Mouse (Mus musculus) neutrophil, adult 5-6 weeks (primary cell): ENCODE results near the gene 9430097D07Rik. TPM values are rescaled to one million over a fixed set of nuclear protein-coding genes. Genes with fewer than 3 reads are reported as not detected.
A peak's percentile ranks its signal among the peaks of the same experiment; 100 is the strongest.

Experiments
- ATAC-seq: fragments of 151-379, 151-347 bp; 2 replicates; pipeline ENCODE4 v1.8.0; 2017; ENCODE audit warnings: mild to moderate bottlenecking, moderate TSS enrichment; ENCODE audit not compliant: insufficient number of reproducible peaks, poor library complexity, low FRiP score, severe bottlenecking; ENCODE audit errors: extremely low read depth
- total RNA-seq: library from RNA; stranded (forward); fragments of 200-1000 nt; gene quantifications from 2 replicates; pipeline ENCODE4 v1.2.3, GENCODE M21; 2017

The 9430097D07Rik gene
- total RNA-seq: not detected in 2 replicates

DNA sequence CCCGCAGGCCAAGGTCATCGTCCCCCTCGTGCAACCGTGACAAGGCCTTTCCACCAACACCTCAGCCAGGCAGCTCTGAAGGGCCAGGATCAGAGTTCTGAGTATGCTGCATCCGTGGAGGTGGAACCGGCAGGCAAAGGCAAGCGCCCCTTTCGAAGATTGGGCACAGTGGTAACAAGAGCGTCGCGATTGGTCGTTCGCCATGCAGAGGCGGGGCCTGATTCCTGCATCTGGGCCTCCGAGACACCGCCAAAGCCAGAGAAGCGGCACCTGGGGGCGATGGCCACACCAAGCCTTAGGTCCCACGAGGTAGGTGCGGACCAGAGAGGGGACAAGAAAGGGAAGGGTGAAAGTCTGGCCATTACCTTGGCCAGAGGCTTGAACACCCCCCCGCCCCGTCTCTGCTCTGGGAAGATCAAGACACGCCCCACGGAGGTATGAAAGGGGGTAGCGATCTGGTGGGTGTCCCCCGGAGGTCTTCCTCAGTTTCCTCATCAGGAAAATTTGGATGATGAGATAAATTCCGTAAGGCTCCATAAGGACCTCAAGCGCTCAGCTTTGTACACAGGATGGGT is at the start of gene 9430097D07Rik:
9430097D07Rik (minus strand) TSS at position 99 of the 575 bp plus-strand sequence.
- no peak for ATAC-seq

DNA sequence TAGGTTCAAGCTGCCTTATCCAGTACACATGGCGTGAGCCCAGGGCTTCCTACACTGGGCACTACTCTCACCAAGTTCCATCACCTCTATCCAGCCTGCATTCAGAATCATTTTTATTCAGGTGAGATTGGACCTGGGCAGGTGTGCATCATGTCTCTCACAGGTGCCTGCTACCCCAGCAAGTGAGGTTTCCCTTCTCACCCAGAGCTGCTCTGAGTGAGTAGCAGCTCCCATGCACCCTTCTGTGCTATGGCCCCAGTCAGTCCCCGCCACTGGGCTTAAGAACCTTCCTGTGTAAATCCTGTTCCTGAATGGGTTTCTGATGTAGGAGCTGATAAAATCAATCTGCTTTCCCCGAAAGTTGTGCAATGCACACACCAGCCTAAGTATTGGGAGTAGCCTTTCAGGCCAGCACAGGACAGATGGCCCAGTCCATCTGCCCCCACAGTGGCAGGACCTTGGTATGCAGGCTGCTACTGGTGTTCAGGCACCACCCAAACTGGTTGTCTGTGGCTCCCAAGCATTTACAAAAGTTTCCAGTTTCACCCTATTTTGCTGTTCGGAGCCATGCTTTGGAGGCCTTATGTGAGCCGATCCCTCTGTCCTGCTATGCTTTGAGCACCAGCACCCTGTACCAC is 48.7 kb upstream of the 9430097D07Rik start:
- no peak for ATAC-seq

DNA sequence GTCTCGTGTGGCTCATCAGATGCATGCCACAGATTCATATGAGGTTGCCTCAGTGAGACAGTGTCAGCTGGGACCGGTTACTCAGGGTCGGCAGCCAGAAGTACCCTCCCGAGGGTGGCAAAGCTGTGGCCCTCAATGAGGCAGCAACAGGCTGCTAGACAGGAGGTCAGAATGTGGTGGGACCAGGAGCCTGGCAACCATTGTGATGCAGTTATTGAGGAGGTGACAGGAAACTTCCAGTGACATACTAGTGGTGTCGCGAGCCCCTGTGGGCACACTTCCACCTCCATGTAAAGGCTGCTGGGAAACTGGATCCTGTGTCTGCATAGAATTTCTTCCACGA is 46.0 kb upstream of the 9430097D07Rik start, which contains the start of gene Ak1:
Ak1 (plus strand) TSS at position 242 of the 343 bp plus-strand sequence.
- ATAC-seq: no peak

DNA sequence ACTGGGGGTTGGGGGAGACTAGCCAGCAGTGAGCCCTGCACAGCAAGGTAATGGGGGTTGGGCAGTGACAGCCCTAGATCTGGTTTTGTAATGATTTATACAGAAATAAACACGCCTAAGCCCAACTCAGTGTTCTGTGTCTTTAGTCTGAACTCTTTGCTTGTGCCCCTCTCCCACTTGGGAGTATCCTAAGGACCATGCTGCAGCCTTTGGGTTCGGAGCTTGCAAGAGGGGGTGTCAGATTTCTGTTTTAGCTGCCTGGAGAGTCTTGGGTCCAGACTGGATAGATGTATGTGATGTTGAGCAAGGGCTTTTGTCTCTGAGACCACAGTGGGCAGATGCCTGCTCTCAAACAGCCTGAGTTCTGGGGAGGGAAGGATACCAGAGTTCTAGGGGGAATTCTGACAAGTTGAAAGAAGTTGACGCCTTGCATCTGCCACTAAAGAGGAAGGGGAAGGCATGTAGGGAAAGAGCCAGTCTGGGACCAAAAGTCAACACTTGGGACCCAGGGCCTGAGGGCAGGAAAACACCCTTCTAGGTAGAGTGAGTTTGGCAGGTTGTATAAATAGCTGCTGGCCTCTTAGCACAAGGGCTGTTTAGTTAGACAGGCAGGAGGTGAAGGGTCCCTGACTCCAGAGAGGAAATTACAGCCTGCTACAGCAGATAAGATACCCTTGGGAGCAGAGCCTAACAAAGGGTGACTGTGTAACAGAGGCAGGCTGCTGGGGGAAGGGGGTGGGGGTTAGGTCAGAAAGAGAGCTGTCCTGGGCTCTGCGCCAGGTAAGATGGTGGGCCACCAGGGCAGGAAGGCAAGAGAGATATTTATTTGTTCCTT is 45.4 kb upstream of the 9430097D07Rik start:
- ATAC-seq: no peak

DNA sequence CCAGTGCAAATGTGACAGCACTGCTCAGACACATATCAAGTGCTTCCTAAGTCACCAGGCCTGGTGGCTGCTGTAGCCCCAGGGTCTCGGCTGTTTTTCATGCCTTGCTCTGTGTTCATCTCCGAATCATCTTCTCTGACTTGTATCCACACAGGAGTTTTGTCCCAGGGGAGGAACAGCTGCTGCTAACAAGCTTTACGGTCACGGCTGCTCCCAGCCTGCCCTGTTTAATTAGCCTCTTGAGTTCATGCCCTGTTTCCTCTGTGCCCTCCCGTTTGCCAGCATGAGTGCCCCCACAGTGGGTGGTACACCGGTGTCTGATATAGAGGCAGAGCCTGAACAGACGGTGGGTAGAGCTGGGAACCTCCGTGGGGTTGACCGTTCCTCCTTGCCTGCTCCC is 42.6 kb upstream of the 9430097D07Rik start:
- no peak for ATAC-seq

DNA sequence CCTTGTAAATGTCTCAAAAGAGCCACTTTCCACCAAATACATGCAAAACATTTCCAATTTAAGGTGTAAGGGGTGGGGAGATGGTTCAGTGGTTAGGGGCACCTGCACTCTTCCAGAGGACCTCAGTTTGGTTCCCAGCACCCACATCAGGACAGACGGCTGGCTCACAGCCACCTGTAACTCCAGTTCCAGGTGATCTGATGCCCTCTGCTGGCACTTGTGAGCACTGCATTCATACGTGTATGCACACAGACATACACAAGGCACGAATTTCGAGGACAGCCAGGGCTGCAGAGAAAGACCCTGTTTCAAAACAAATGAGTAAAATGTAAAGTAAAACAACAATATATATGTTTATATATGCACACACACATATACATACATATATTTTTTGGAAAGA is 42.1 kb upstream of the 9430097D07Rik start:
- no peak for ATAC-seq

DNA sequence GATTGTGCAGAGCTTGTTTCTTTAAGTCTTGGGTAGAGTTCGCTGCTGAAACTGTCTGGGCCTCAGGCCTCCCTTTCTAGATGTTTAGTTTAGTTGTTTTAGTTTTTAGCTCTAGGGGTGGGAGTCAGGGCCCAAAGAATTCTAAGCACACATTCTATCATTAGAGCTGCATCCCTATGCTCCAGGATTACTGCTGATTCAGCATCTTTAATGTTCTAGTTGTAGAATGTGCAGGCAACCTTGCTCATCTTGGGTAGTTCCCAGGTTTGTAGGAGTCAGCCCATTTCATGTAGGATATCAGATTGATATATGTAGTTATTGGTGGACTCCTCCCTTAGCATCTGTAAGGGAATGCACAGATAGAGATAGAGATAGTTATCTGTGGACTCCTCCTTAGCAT is 41.6 kb upstream of the 9430097D07Rik start:
- ATAC-seq: no peak

DNA sequence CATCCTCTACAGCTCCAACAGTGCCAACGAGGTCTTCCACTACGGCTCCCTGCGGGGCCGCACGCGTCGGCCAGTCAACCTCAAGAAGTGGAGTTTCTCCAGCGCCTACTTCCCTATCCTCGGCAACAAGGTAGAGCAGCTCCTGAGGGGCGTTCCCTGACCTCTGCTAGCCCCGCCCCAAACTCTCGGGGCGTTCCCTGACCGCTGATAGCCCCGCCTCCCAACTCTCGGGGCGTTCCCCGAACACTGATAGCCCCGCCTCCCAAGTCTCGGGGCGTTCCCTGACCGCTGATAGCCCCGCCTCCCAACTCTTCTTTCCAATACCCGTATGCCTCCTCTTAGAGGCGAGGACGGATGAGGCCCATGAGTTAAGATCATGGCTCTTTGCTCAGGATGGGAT is 36.8 kb upstream of the 9430097D07Rik start:
- no peak for ATAC-seq

DNA sequence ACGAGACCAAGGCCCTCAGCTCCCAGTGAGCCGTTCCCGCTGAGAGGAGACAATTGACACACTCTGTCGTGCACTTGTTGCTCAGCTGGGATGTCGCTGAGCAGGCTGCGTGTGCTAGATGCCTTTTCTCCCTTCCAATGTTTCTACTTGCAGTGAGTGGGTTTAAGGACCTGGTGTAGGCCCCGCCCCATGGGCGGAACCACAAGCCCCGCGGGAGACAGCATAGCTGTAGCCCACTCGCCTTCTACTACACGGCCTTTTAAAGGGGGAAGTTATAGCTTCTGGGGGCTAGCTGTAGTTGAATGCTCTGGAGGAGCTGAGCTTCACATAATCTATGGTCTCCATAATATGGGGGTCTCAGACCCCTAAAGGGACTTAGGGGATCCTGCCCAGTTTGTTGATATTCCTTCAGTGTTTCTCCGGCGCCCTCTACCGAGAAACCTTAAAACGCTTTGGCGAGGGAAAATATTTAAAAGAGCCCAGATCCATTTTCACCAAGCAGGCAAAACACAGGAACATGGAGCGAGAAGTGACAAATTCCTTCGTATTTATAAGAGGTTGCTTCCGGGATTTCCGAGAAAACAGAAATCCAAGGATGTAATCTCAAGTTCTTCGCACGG is 35.2 kb upstream of the 9430097D07Rik start:
- no peak for ATAC-seq

DNA sequence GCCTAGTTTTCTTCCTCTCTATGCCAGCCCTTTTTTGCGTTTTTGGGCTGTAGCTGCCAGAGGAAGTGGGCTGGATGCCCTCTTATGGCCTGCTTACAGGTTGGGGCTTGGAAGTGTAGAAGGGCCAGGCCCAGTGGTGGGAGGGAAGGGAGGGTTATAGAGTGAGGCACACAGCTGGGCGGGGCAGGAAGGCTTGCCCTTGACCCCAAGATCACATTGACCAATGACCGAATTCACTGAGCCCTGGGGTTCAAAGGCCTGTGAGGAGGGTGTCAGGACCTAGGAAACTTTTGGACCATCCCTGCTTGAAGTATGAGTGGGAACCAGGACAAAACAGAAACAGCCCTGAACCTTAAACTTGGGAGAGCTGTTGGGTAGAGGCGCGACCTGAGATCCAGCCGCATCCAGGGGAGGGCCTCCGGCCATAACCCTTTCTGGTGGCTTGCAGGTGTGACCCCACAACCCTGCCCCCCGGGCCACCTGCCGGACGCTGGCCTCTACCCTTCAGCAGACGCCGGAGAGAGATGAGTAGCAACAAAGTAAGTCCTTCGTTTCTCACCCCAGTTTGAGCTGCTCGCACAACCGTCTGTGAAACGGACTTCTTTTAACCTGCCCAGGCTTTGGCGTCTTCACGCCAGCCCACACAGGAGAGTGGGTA is 33.4 kb upstream of the 9430097D07Rik start:
- ATAC-seq: no peak

DNA sequence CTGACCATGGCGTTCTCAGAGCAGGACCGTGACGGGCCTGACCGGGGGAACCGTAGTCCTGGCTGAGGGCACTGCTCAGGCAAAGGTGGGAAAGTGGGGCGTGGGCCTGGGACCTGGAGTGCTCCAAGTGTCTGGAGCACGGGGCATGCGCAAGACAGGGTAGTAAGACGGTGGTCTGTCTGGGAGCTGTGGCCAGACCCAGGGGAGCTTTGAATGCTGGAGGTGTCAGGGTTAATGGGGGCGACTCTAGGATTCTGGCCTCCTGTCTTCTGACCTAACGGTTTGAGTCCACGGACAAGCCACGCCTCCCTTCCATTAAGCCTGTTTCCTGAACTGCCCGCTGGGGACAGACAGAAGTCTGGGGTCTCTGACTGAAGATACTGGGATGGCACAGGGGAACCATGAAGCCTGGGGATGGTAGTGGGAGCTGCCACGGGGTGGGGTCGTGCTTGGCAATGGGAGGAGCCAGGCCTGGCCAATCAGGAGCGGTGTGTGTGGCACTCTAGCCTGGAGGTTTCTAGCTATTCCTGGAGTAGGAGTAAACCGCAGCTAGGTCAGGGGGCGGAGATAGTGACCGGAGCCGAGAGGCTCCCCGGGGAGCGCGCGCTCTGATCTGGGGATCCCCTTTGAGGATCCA is 32.8 kb upstream of the 9430097D07Rik start:
- ATAC-seq: peak; percentile 20; the same call in 1 of the 2 replicates

DNA sequence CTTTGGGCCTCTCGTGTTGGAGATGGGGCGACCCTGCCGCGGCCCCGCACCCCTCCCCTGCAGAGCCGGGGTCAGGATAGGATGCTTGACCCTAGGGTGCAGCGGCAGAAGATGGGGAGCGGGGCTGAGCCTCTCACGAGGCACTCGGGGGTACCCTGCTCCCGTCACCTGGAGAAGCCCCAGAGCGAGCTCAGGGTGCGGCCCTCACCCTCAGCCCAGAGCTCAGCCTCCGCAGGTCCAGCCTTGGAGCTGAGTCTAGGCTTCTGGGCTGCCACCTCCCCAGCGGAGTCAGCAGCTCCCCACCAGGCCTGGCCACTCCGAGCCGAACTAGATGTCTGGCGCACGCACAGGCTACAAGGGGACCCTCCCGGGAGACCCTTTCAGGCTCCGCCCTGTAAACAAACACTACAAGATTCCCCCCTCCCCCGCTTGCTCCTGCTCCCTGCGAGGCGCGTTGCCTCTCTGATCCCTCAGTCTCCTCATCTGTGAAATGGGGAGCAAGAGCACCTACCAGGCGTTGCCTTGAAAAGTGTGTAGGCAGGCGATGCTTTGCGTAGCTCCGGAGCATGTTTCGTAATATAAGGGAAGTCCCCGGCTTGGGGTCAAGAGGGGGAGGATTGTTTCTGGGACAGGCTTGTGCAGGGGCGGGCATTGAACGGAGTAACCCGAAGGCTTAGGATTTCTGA is 31.9 kb upstream of the 9430097D07Rik start:
- ATAC-seq: peak; percentile 23; the same call in 1 of the 2 replicates

DNA sequence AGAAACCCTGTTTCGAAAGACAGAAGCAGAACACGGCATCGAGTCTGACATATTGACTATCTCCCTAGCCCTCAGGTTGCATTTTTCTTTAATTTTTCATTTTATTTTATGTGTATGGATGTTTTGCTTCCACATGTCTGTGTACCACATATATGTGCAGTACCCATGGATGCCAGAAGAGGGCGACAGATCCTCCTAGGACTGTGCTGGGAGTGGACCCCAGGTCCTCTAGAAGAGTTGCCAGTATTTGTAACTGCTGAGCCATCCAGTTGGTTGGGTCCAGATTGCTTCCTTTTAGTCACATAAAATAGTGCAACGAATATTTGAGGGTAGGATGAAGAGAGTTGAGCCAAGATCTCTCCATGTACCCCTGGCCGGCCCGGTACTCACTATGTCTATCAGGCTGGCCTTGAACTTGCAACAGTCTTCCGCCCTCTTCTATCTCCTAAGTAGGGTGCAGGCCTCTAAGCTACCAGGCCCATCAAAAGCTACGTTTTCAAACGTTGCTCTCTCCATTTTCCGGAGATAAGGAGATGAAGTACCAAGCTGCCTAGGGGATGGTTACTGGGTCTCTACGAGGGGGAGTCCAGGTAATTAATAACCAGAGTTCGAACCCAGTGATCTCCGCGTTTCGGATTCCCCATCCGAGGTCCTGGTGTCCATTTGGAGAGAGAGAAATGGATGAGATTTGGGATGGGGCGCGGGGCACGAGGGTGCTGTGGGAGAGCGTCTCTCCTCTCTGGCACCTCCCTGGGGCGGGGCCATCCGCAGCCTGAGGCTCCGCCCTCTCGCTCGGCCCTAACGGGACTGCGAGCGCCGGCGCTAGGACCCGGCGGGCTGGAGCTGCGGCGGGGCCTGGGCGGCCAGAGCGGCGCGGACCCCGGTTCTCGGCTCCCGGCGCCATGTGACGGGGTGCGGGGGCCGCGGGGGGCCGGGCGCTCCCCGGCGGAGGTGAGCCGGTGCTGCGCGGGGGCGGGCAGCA is 31.0 kb upstream of the 9430097D07Rik start:
- peak; percentile 31 for ATAC-seq

DNA sequence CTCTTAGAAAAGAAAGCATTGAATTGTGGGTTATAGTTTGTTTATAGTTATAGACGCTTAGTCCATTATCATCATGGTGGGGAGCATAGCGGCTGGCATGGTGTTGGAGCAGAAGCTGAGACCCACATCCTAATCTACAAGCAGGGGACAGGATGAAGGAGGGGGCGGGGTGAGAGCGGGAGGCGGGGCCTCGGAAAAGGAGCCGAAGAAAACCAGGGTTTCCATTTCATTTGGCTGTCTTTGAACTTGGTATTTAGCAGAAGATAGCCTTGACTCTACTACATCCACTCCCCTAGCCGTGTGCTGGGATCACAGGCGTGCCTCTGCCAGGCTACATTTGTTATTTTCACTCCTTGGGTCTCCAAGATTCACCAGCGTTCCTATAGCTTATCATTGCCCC is 29.1 kb upstream of the 9430097D07Rik start:
- ATAC-seq: no peak

DNA sequence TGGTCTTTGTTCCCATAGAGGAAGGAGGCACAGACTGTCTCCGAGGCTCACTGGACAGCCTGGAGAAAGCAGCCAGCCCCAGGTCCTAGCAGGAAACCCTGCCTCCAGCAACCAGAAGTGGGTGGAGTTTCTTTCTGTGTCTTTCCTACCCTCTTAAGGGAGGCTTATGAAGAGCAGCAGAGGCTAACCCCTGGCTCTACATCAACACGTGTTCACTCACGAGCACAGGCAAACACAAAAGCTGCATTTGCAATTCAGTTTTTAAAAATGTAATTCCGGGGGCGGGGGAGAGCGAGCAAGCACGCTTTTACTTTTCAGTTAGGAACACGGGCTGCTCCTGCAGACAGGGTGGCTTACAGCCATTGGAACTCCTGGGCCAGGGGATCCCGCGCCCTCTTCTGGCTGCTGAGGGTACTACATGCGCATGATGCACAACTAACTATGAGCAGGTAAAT is 27.1 kb upstream of the 9430097D07Rik start:
- peak; percentile 66 for ATAC-seq

DNA sequence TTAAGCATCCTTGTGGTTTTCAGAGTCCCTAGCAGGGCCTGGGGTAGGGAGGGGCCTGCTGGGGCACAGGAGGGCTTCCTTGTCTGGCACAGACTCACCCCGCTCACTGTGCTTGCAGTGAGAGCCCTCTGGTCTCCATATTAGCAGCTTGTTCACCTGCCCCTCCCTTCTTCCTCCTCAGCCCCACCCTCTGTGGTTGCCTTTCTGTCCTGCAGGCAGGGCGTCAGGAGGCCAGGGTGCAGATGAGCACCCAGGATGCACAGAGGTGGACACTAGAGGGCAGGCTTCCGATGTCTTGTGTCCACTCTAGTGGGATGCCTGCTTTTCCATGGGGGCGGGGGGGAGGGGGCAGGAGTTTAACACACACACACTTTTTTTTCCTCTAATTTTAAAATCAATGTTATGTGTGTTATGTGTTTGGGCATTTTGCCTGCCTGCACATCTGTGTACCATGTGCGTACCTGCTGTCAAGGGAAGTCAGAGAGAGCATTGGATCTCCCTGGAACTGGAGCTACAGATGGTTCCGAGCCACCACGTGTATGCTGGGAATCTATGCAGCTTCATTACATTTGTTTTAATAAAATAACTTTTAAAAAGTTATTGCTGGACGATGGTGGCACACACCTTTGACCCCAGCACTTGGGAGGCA is 26.1 kb upstream of the 9430097D07Rik start:
- peak; percentile 34; the same call in 1 of the 2 replicates for ATAC-seq
